Mouse (Mus musculus) adrenal gland, postnatal 14 days (tissue): Measurements from ENCODE around the gene Slc22a16. TPM values are rescaled to one million over a fixed set of nuclear protein-coding genes. Genes with fewer than 3 reads are reported as not detected.

Experiments used
- total RNA-seq: library from RNA; stranded (reverse); gene quantifications from 2 replicates; pipeline ENCODE4 v1.2.3, GENCODE M21; 2021

The Slc22a16 gene
- total RNA-seq, 1 experiment from 2014 or later, result not detected

Other genes with a start within 250 kb of the Slc22a16 start
- gene Cdk19, start 230.8 kb upstream of the Slc22a16 start, total RNA-seq, result 10.9 and 14.5 TPM in 2 replicates
- gene Ddo, start 59.7 kb downstream of the Slc22a16 start, total RNA-seq, result 22.3 and 25.9 TPM in 2 replicates
- gene Mettl24, start 112.9 kb downstream of the Slc22a16 start, total RNA-seq, result 6.5 and 6.6 TPM in 2 replicates